Mouse (Mus musculus) heart, embryonic 11.5 days (tissue): Measurements from ENCODE around the gene Polh. TPM values are rescaled to one million over a fixed set of nuclear protein-coding genes. Genes with fewer than 3 reads are reported as not detected.

ENCODE experiments used
- ATAC-seq: fragments of 200-750 bp; cut with Nextera tagmentation; replicated peaks from 2 replicates; pipeline ENCODE4 v1.8.0; 2017; ENCODE audit warnings: moderate library complexity; ENCODE audit not compliant: insufficient number of reproducible peaks, low FRiP score, low TSS enrichment
- H3K27ac ChIP-seq: fragments of 300-500 bp; sonication (generic); 2 replicates; pipeline ENCODE4 v1.5.1; 2014; ENCODE audit warnings: mild to moderate bottlenecking, low read depth, low read length
- H3K27me3 ChIP-seq: fragments of 300-500 bp; sonication (generic); 2 replicates; pipeline ENCODE4 v1.6.1; 2014; ENCODE audit warnings: mild to moderate bottlenecking, low read length, mixed read lengths; ENCODE audit not compliant: control insufficient read depth, insufficient read depth
- H3K36me3 ChIP-seq: fragments of 300-500 bp; sonication (generic); 2 replicates; pipeline ENCODE4 v1.6.1; 2014; ENCODE audit warnings: mild to moderate bottlenecking, low read length, moderate library complexity, mixed read lengths; ENCODE audit not compliant: control insufficient read depth, insufficient read depth
- H3K4me1 ChIP-seq: fragments of 300-500 bp; sonication (generic); 2 replicates; pipeline ENCODE4 v1.6.1; 2014; ENCODE audit warnings: low read length; ENCODE audit not compliant: control insufficient read depth, insufficient read depth
- H3K4me2 ChIP-seq: fragments of 300-500 bp; sonication (generic); 2 replicates; pipeline ENCODE4 v1.6.1; 2014; ENCODE audit warnings: mild to moderate bottlenecking, moderate library complexity
- H3K4me3 ChIP-seq: fragments of 300-500 bp; sonication (generic); 2 replicates; pipeline ENCODE4 v1.5.1; 2014; ENCODE audit warnings: low read depth, low read length
- H3K9ac ChIP-seq: fragments of 300-500 bp; sonication (generic); 2 replicates; pipeline ENCODE4 v1.6.1; 2014; ENCODE audit warnings: mild to moderate bottlenecking, low read depth, low read length, moderate library complexity
- H3K9me3 ChIP-seq: fragments of 300-500 bp; sonication (generic); replicated peaks from 2 replicates; pipeline ENCODE4 v1.6.1; 2016; ENCODE audit warnings: low read length; ENCODE audit not compliant: control insufficient read depth
- WGBS: fragments of 180-500 bp; shearing (Covaris S2); extraction: QIAGEN DNeasy Blood & Tissue Kit; methylation state at CpG from one replicate; pipeline ENCODE4 v1.1.7; 2014; ENCODE audit not compliant: insufficient replicate concordance; 5-methylcytosine and 5-hydroxymethylcytosine counted together
- polyA plus RNA-seq: library from polyadenylated mRNA; unstranded; fragments of >200 nt; fragmentation: Nextera tagmentation; extraction: Ambion mirVana; gene quantifications from 2 replicates; pipeline ENCODE4 v1.2.1, GENCODE M21; 2014

Polh gene
- polyA plus RNA-seq, 1 experiment from 2014 or later, result 12.3 TPM

GRCm38 (mm10) chr17:46132862-46133261, 69.6 kb downstream of the Polh start:
- no peak overlapping the region for H3K9ac ChIP-seq
- no peak for ATAC-seq
- no peaks in the 10 kb centered on the region for H3K9me3 ChIP-seq
- 38% methylated on average over 8 of the region's 8 CpGs for WGBS
- H3K4me3 ChIP-seq, result no peak overlapping the region
- peaks cover 3% of the 10 kb centered on the region; the same call in 1 of the 2 replicates for H3K4me1 ChIP-seq
- H3K4me2 ChIP-seq, result no peak overlapping the region
- H3K27me3 ChIP-seq, result no peaks in the 10 kb centered on the region
- H3K27ac ChIP-seq, result no peak overlapping the region
- H3K36me3 ChIP-seq, result peaks cover 17% of the 10 kb centered on the region

GRCm38 (mm10) chr17:46132058-46132718, 70.3 kb downstream of the Polh start:
- Histone ChIP-seq H3K4me1 (peaks cover 3% of the 10 kb centered on the region; the same call in 1 of the 2 replicates), H3K9ac (0 out of 2 replicates have a peak overlapping the region, but pooled peaks have one; percentile 22), H3K4me2 (no peak overlapping the region), H3K27me3 (no peaks in the 10 kb centered on the region), H3K27ac (no peak overlapping the region), H3K36me3 (peaks cover 22% of the 10 kb centered on the region), H3K4me3 (no peak overlapping the region), H3K9me3 (no peaks in the 10 kb centered on the region)
- ATAC-seq, result no peak
- 16% methylated on average over 12 of the region's 12 CpGs for WGBS

- no peak overlapping the region for H3K4me2 ChIP-seq
- H3K9ac ChIP-seq, result no peak overlapping the region
- H3K27me3 ChIP-seq, result no peaks in the 10 kb centered on the region
- no peak for ATAC-seq
- 75% methylated on average over 13 of the region's 13 CpGs for WGBS
- H3K27ac ChIP-seq, result no peak overlapping the region; the same call in 1 of the 2 replicates
- no peaks in the 10 kb centered on the region for H3K9me3 ChIP-seq
- H3K36me3 ChIP-seq, result peaks cover 36% of the 10 kb centered on the region
- no peak overlapping the region for H3K4me3 ChIP-seq
- H3K4me1 ChIP-seq, result peaks cover 3% of the 10 kb centered on the region; the same call in 1 of the 2 replicates
Measured at GRCm38 (mm10) chr17:46129741-46130498, 72.5 kb downstream of the Polh start.

DNA sequence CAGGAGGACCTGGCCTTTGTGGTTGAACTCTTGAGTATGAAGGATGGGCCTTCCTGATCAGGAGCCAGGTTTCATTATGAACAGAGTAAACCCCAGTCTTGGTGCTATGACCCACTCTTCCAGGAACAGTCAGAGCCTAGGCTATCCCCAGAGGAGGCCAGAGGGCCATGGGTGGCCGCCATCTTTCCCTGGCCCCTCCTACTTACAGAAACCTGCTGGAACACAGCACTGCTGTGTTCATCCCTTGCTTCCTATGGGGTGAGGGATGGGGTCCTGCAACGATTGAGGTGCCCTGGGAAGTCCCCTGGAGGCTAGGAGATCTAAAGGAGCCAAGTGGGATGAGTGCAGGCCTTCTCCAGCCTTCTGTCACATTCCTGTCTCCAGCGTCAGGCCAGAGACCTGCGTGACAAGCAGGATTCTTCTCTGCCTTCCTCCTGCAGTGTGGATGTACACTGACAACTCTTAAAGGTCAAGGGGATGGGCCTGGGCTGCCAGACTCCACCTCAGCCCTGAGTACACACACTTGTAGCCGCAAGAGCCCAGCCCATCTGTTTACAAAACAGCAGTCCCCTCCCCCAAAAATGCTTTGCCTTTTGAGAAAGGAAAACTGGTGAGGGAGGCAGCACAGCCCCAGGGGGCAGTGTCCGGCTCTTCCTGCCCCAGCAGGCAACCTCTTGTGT, 74.5 kb downstream of the Polh start:
- Histone ChIP-seq H3K4me2 (no peak overlapping the region), H3K36me3 (peaks cover 51% of the 10 kb centered on the region), H3K27me3 (no peaks in the 10 kb centered on the region), H3K9ac (no peak overlapping the region), H3K27ac (no peak overlapping the region), H3K9me3 (no peaks in the 10 kb centered on the region), H3K4me1 (peaks cover 3% of the 10 kb centered on the region; the same call in 1 of the 2 replicates), H3K4me3 (no peak overlapping the region)
- WGBS, result 74% methylated on average over 6 of the region's 6 CpGs
- ATAC-seq, result no peak

- no peaks in the 10 kb centered on the region for H3K4me1 ChIP-seq
- H3K27ac ChIP-seq, result no peak overlapping the region
- H3K36me3 ChIP-seq, result peaks cover 51% of the 10 kb centered on the region
- H3K27me3 ChIP-seq, result no peaks in the 10 kb centered on the region
- H3K4me3 ChIP-seq, result no peak overlapping the region
- WGBS, result 80% methylated on average over 6 of the region's 6 CpGs
- ATAC-seq, result no peak
- no peak overlapping the region for H3K9ac ChIP-seq
- H3K4me2 ChIP-seq, result no peak overlapping the region
- no peaks in the 10 kb centered on the region for H3K9me3 ChIP-seq
Measured at GRCm38 (mm10) chr17:46126608-46127007, 75.8 kb downstream of the Polh start.

- Histone ChIP-seq H3K27me3 (no peaks in the 10 kb centered on the region), H3K4me2 (no peak overlapping the region), H3K4me3 (no peak overlapping the region), H3K4me1 (no peaks in the 10 kb centered on the region), H3K9me3 (no peaks in the 10 kb centered on the region), H3K27ac (no peak overlapping the region), H3K36me3 (peaks cover 53% of the 10 kb centered on the region), H3K9ac (no peak overlapping the region)
- WGBS, result 78% methylated on average over 12 of the region's 12 CpGs
- no peak for ATAC-seq
Measured at GRCm38 (mm10) chr17:46123953-46124700, 78.3 kb downstream of the Polh start.

- Histone ChIP-seq H3K9me3 (no peaks in the 10 kb centered on the region), H3K27ac (no peak overlapping the region), H3K36me3 (peaks cover 52% of the 10 kb centered on the region), H3K4me1 (no peaks in the 10 kb centered on the region), H3K27me3 (no peaks in the 10 kb centered on the region), H3K4me3 (no peak overlapping the region), H3K9ac (no peak overlapping the region), H3K4me2 (no peak overlapping the region)
- WGBS, result 88% methylated on average over 4 of the region's 4 CpGs
- ATAC-seq, result no peak
Measured at GRCm38 (mm10) chr17:46123285-46123684, 79.2 kb downstream of the Polh start.

DNA sequence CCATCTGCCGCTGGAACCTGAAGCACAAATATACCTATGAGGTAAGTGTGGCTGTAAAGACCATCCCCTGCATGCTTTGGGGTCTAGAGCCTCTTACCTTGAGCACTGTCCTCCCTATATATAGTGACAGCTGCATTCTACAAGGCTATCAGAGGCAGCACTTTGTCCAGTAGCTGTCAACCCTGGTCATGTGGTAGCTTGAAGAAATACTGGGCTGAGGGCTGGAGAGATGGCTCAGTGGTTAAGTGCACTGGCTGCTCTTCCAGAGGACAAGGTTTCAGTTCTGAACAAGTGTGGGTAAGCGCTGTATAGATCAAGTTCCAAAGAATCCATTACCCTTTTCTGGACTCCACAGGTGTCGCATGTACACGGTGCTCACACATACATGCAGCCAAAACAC, 79.7 kb downstream of the Polh start:
- 0 out of 2 replicates have a peak, but pooled peaks cover 3% of the 10 kb centered on the region for H3K4me1 ChIP-seq
- H3K27me3 ChIP-seq, result no peaks in the 10 kb centered on the region
- no peak overlapping the region for H3K27ac ChIP-seq
- no peaks in the 10 kb centered on the region for H3K9me3 ChIP-seq
- no peak for ATAC-seq
- WGBS, result 85% methylated on average over 4 of the region's 4 CpGs
- H3K4me3 ChIP-seq, result no peak overlapping the region
- no peak overlapping the region for H3K4me2 ChIP-seq
- H3K9ac ChIP-seq, result no peak overlapping the region
- peaks cover 49% of the 10 kb centered on the region for H3K36me3 ChIP-seq
